Mouse (Mus musculus): ENCODE data around the gene Trim30d.
"Not testable (repeated sequence)": the region's sequence is repeated elsewhere in the genome, so short reads cannot be mapped to it uniquely, and the experiment has no call there.

- not testable (repeated sequence) for TF ChIP-seq TCF12 (IDR thresholded peaks at IDR 0.05; ENCODE audit: insufficient read depth, poor library complexity, severe bottlenecking); POLR2A (IDR thresholded peaks at IDR 0.05; ENCODE audit: insufficient read length, low read depth); POLR2AphosphoS2 (IDR thresholded peaks at IDR 0.05; ENCODE audit: insufficient read length, low read depth); MAX (IDR thresholded peaks at IDR 0.05; ENCODE audit: low read depth); USF1 (IDR thresholded peaks at IDR 0.05; ENCODE audit: low read depth); E2F4 (IDR thresholded peaks at IDR 0.05; ENCODE audit: insufficient read depth); SRF (IDR thresholded peaks at IDR 0.05; ENCODE audit: control insufficient read depth, insufficient read length, low read depth)
These were observed at the start of gene Trim30d for GRCm38 (mm10) chr7:104507421-104508065.
